Mouse (Mus musculus) heart, adult 2 months (tissue): ENCODE results near the gene Usp17lb. TPM values are rescaled to one million over a fixed set of nuclear protein-coding genes. Genes with fewer than 3 reads are reported as not detected.
"Not testable (repeated sequence)": the region's sequence is repeated elsewhere in the genome, so short reads cannot be mapped to it uniquely, and the experiment has no call there.

ENCODE experiments used
- DNase-seq, 2 experiments: peaks; one replicate each; pipeline ENCODE4 v3.0.0; 2021
- H3K27ac ChIP-seq: fragments of 200-600 bp; 2 replicates; pipeline ENCODE4 v1.8.1; 2022
- H3K27me3 ChIP-seq: fragments of 200-500 bp; 2 replicates; pipeline ENCODE4 v1.6.1; 2012; ENCODE audit warnings: mild to moderate bottlenecking, low read length, inconsistent platforms, mixed read lengths; ENCODE audit not compliant: control insufficient read depth, insufficient read depth
- H3K36me3 ChIP-seq: fragments of 200-500 bp; 2 replicates; pipeline ENCODE4 v1.6.1; 2012; ENCODE audit warnings: low read length, inconsistent platforms; ENCODE audit not compliant: control insufficient read depth, insufficient read depth
- H3K4me1 ChIP-seq: fragments of 200-500 bp; 2 replicates; pipeline ENCODE4 v1.6.1; 2011; ENCODE audit warnings: low read length; ENCODE audit not compliant: control insufficient read depth, insufficient read depth
- H3K4me3 ChIP-seq: fragments of 200-600 bp; 2 replicates; pipeline ENCODE4 v1.8.1; 2022
- H3K79me2 ChIP-seq: fragments of 200-500 bp; replicated peaks from 2 replicates; pipeline ENCODE4 v1.6.1; 2012; ENCODE audit warnings: mild to moderate bottlenecking, inconsistent platforms, low read length, moderate library complexity, mixed read lengths; ENCODE audit not compliant: control insufficient read depth, insufficient read depth
- H3K9ac ChIP-seq: fragments of 200-500 bp; 2 replicates; pipeline ENCODE4 v1.6.1; 2012; ENCODE audit warnings: low read depth, mild to moderate bottlenecking, control low read depth, inconsistent platforms, low read length, mixed read lengths
- CTCF ChIP-seq: fragments of 200-600 bp; IDR thresholded peaks from 2 replicates; pipeline ENCODE4 v1.8.1; 2022; ENCODE audit warnings: antibody characterized with exemption, mild to moderate bottlenecking, moderate library complexity
- EP300 ChIP-seq: fragments of 200-500 bp; IDR thresholded peaks from 2 replicates; pipeline ENCODE4 v1.6.1; 2011; ENCODE audit warnings: low read depth, low read length, control low read depth; ENCODE audit not compliant: insufficient read depth
- POLR2A ChIP-seq: fragments of 200-500 bp; IDR thresholded peaks from 2 replicates; pipeline ENCODE4 v1.6.1; 2011; ENCODE audit warnings: mild to moderate bottlenecking, low read depth, low read length, control low read depth; ENCODE audit not compliant: insufficient read depth
- WGBS: fragments of 180-500 bp; shearing (Covaris S2); methylation state at CpG from one replicate; pipeline ENCODE4 v1.1.7; 2018; 5-methylcytosine and 5-hydroxymethylcytosine counted together
- intact Hi-C: fragments of 180-260 bp; cut with DNase I; formaldehyde crosslinking; loops from one replicate; pipeline ENCODE4 v1.15.1; 2025
- polyA plus RNA-seq: library from polyadenylated mRNA; depleted of rRNA; stranded (reverse); fragments of >200 nt; gene quantifications from 2 replicates; pipeline ENCODE4 v1.2.3, GENCODE M21; 2012; rRNA removed
- total RNA-seq, 2 experiments: library from RNA; stranded (reverse); gene quantifications; 2 replicates each; pipeline ENCODE4 v1.2.3; 2021

Usp17lb gene
- total and polyA plus RNA-seq, 3 experiments = not detected

DNA sequence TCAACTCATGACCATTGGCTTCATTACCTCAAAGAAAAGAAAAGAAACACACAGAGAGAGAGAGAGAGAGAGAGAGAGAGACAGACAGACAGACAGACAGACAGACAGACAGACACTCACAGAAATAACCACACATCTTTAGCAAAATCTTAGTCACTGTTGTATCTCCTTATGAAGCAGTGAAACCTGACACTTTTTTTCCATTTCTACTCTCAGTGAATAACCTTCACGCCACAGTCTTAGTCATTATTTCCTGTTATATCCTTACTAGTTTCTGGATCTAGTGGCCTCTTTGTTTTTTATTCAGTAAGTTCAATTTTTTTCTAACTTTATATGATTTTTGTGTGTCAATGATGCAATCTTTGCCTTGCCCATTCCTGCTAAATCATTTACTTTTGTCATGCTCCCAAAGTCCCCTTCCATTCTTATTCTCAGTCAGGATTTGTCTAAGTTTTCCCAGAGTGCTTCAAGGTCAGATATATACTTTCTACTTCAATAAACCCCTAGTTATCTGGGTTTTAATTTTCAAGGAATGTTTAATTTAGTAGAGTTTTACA lies 1.4 kb upstream of the Usp17lb start:
- Histone ChIP-seq H3K4me1 (no peaks in the 10 kb centered on the region), H3K27ac (no peak overlapping the region), H3K36me3 (no peaks in the 10 kb centered on the region), H3K4me3 (no peak overlapping the region), H3K27me3 (no peaks in the 10 kb centered on the region), H3K9ac (no peak overlapping the region), H3K79me2 (no peaks in the 10 kb centered on the region)
- TF ChIP-seq CTCF (no peak), POLR2A (no peak), EP300 (no peak)
- 53% methylated on average over 1 of the region's 1 CpGs for WGBS
- DNase-seq = no peak
- intact Hi-C loops = no loop called here

DNA sequence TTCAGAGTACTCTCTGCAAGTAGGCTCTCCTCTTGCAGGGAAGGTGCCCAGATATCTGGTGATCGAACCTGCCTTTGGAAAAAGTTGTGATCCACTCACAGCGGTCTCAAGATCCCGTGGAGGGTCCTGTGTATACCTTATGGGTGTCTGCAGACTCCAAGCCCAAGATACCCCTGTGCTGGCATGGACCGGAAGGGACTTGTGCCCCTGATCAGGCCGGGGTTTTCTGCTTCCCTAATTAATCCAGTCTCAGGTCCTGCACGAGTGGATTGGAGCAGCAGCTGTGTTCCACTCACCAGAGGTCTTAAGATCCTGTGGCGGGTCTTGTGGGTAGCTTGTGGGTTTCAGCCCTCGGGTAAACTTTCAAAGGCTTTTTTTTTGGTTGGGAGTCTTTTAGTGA lies 32.1 kb downstream of the Usp17lb start:
- H3K27ac ChIP-seq, H3K27me3 ChIP-seq, H3K36me3 ChIP-seq, H3K9ac ChIP-seq, DNase-seq, H3K4me3 ChIP-seq, H3K79me2 ChIP-seq, H3K4me1 ChIP-seq, intact Hi-C loops: not testable (repeated sequence)
- 72% methylated on average over 8 of the region's 8 CpGs for WGBS

DNA sequence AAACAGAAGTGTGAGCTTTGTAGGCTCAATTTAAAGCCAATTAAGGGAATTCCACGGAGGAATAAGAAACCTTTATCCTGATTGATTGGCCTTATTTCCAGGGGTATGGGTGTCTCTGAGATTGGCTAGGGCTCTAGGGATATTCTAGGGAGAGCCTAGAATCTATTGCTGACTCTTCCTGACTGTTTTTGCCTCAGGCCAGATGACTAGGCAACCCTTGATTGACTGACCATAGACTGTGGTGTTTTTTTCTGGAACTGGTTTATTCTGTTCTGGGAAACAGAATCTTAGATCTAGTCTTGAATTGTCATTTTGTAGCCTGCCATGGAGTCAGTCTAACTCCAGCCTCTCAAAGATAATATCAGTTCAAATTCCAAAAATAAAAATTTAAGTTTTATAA lies 51.6 kb downstream of the Usp17lb start:
- H3K36me3 ChIP-seq = no peaks in the 10 kb centered on the region
- no peak for DNase-seq
- H3K4me1 ChIP-seq = no peaks in the 10 kb centered on the region
- no peaks in the 10 kb centered on the region for H3K79me2 ChIP-seq
- no peaks in the 10 kb centered on the region for H3K27me3 ChIP-seq
- intact Hi-C loops = no loop called here
- no peak for TF ChIP-seq EP300
- TF ChIP-seq POLR2A = no peak
- TF ChIP-seq CTCF = no peak
- H3K27ac ChIP-seq = no peak overlapping the region
- H3K9ac ChIP-seq = no peak overlapping the region
- H3K4me3 ChIP-seq = no peak overlapping the region
- 61% methylated on average over 1 of the region's 1 CpGs for WGBS

Other genes starting within 250 kb of the Usp17lb start
- gene Olfr655, start 240.8 kb downstream of the Usp17lb start, total RNA-seq = not detected
- not detected in 2 replicates for gene Olfr655, start 240.8 kb downstream of the Usp17lb start, polyA plus RNA-seq
- not detected for gene Olfr656, start 228.6 kb downstream of the Usp17lb start, total RNA-seq
- not detected in 2 replicates for gene Olfr656, start 228.6 kb downstream of the Usp17lb start, polyA plus RNA-seq
- not detected for gene Olfr657, start 217.8 kb downstream of the Usp17lb start, total RNA-seq
- not detected in 2 replicates for gene Olfr657, start 217.8 kb downstream of the Usp17lb start, polyA plus RNA-seq
- gene Olfr658, start 195.3 kb downstream of the Usp17lb start, total RNA-seq = not detected
- gene Olfr658, start 195.3 kb downstream of the Usp17lb start, polyA plus RNA-seq = not detected in 2 replicates
- gene Olfr659, start 175.8 kb downstream of the Usp17lb start, total RNA-seq = not detected
- not detected in 2 replicates for gene Olfr659, start 175.8 kb downstream of the Usp17lb start, polyA plus RNA-seq
- gene Olfr661, start 156.1 kb downstream of the Usp17lb start, total RNA-seq = not detected
- not detected in 2 replicates for gene Olfr661, start 156.1 kb downstream of the Usp17lb start, polyA plus RNA-seq
- not detected for gene Usp17le, start 65.1 kb downstream of the Usp17lb start, total RNA-seq
- gene Usp17le, start 65.1 kb downstream of the Usp17lb start, polyA plus RNA-seq = not detected in 2 replicates
- gene Usp17la, start 14.4 kb upstream of the Usp17lb start, total RNA-seq = not detected
- not detected in 2 replicates for gene Usp17la, start 14.4 kb upstream of the Usp17lb start, polyA plus RNA-seq
- not detected for gene Olfr665, start 35.4 kb upstream of the Usp17lb start, total RNA-seq
- gene Olfr665, start 35.4 kb upstream of the Usp17lb start, polyA plus RNA-seq = not detected in 2 replicates
- gene Olfr666, start 53.3 kb upstream of the Usp17lb start, total RNA-seq = not detected
- gene Olfr666, start 53.3 kb upstream of the Usp17lb start, polyA plus RNA-seq = not detected in 2 replicates
- gene Olfr667, start 78.9 kb upstream of the Usp17lb start, total RNA-seq = not detected
- gene Olfr667, start 78.9 kb upstream of the Usp17lb start, polyA plus RNA-seq = not detected in 2 replicates
- not detected for gene Olfr668, start 85.5 kb upstream of the Usp17lb start, total RNA-seq
- gene Olfr668, start 85.5 kb upstream of the Usp17lb start, polyA plus RNA-seq = not detected in 2 replicates
- not detected for gene Olfr669, start 91.6 kb upstream of the Usp17lb start, total RNA-seq
- gene Olfr669, start 91.6 kb upstream of the Usp17lb start, polyA plus RNA-seq = not detected in 2 replicates
- not detected for gene Olfr670, start 120.0 kb upstream of the Usp17lb start, total RNA-seq
- not detected in 2 replicates for gene Olfr670, start 120.0 kb upstream of the Usp17lb start, polyA plus RNA-seq
- gene Olfr671, start 136.5 kb upstream of the Usp17lb start, total RNA-seq = not detected
- gene Olfr671, start 136.5 kb upstream of the Usp17lb start, polyA plus RNA-seq = not detected in 2 replicates
- not detected for gene Olfr672, start 159.4 kb upstream of the Usp17lb start, total RNA-seq
- not detected in 2 replicates for gene Olfr672, start 159.4 kb upstream of the Usp17lb start, polyA plus RNA-seq
- gene Olfr675, start 185.9 kb upstream of the Usp17lb start, total RNA-seq = not detected
- not detected in 2 replicates for gene Olfr675, start 185.9 kb upstream of the Usp17lb start, polyA plus RNA-seq
- not detected for gene Olfr676, start 190.1 kb upstream of the Usp17lb start, total RNA-seq
- not detected in 2 replicates for gene Olfr676, start 190.1 kb upstream of the Usp17lb start, polyA plus RNA-seq
- gene Olfr677, start 208.8 kb upstream of the Usp17lb start, total RNA-seq = not detected
- gene Olfr677, start 208.8 kb upstream of the Usp17lb start, polyA plus RNA-seq = not detected in 2 replicates
- gene Olfr678, start 221.9 kb upstream of the Usp17lb start, total RNA-seq = not detected
- gene Olfr678, start 221.9 kb upstream of the Usp17lb start, polyA plus RNA-seq = not detected in 2 replicates
- gene Olfr679, start 238.6 kb upstream of the Usp17lb start, total RNA-seq = not detected
- gene Olfr679, start 238.6 kb upstream of the Usp17lb start, polyA plus RNA-seq = not detected in 2 replicates